Mouse (Mus musculus): Measurements from ENCODE around the gene Camkk2.

- TF ChIP-seq POLR2A (IDR thresholded peaks at IDR 0.05; ENCODE audit: borderline replicate concordance, low read depth, low read length) (no peak), CTCF (IDR thresholded peaks at IDR 0.05; ENCODE audit: low read depth, low read length) (peak; percentile 39; the same call in 1 of the 2 replicates)
Measured at GRCm38 (mm10) chr5:122726068-122726467, 53.1 kb downstream of the Camkk2 start.
